Mouse (Mus musculus): ENCODE data around the gene Ovol2.

The Ovol2 gene

GRCm38 (mm10) chr2:144268446-144269305 is 63.3 kb downstream of the Ovol2 start:
- in situ Hi-C loops (cut with MboI, MseI) = loop anchor here (25.0 kb wide), 1 partner anchor 1644 kb away; the partner anchor contains the start of gene Naa20

- in situ Hi-C loops (cut with MboI, MseI) = loop anchor here (25.0 kb wide), 1 partner anchor 1645 kb away; the partner anchor contains the start of gene Naa20
Measured at GRCm38 (mm10) chr2:144267731-144268015, 64.3 kb downstream of the Ovol2 start.

GRCm38 (mm10) chr2:144267004-144267730 is 64.8 kb downstream of the Ovol2 start:
- in situ Hi-C loops (cut with MboI, MseI) = loop anchor here (25.0 kb wide), 1 partner anchor 1645 kb away; the partner anchor contains the start of gene Naa20

- in situ Hi-C loops (cut with MboI, MseI) = loop anchor here (25.0 kb wide), 1 partner anchor 1646 kb away; the partner anchor contains the start of gene Naa20
Measured at GRCm38 (mm10) chr2:144265916-144266683, 65.8 kb downstream of the Ovol2 start.

- in situ Hi-C loops (cut with MboI, MseI) = loop anchor here (25.0 kb wide), 1 partner anchor 1647 kb away; the partner anchor contains the start of gene Naa20
Measured at GRCm38 (mm10) chr2:144265120-144265488, 66.8 kb downstream of the Ovol2 start.

GRCm38 (mm10) chr2:144264398-144265119 is 67.4 kb downstream of the Ovol2 start:
- in situ Hi-C loops (cut with MboI, MseI) = loop anchor here (25.0 kb wide), 1 partner anchor 1648 kb away; the partner anchor contains the start of gene Naa20

- in situ Hi-C loops (cut with MboI, MseI) = loop anchor here (25.0 kb wide), 1 partner anchor 1649 kb away; the partner anchor contains the start of gene Naa20
Measured at GRCm38 (mm10) chr2:144262837-144263236, 69.1 kb downstream of the Ovol2 start.
